Mouse (Mus musculus): ENCODE data around the gene Gm11032. TPM values are rescaled to one million over a fixed set of nuclear protein-coding genes. Genes with fewer than 3 reads are reported as not detected.
"Not testable (repeated sequence)": the region's sequence is repeated elsewhere in the genome, so short reads cannot be mapped to it uniquely, and the experiment has no call there.

The Gm11032 gene
- total RNA-seq, 2 experiments from 2014 or later, result not detected

DNA sequence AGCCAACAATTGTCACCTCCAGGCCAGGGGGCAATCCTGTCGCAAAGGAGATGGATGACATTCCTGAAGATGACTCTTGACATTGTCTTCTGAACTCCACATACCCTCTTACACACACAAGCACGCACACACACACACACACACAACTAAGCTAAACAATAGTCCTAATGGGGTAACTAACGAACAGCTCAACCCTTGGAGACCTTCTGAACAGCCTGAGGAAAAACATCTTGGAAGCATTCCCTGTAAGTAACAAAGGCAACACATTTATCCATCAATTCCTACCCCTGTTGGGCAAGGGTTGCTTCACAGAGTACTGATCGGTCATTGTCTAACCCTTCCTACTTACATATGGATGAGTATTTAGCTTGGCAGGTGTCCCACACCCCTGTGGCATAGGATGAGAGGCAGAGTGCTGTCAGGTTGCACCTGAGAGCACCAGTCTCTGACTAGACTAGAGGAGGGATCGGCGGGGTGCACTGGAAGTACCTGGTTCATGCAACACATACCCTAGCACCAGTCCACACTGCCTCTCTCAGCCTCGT lies 2.6 kb downstream of the Gm11032 start:
- intact Hi-C loops (cut with DNase I; ENCODE audit: low total_unique reads), result no loop called here
- no peak for DNase-seq

DNA sequence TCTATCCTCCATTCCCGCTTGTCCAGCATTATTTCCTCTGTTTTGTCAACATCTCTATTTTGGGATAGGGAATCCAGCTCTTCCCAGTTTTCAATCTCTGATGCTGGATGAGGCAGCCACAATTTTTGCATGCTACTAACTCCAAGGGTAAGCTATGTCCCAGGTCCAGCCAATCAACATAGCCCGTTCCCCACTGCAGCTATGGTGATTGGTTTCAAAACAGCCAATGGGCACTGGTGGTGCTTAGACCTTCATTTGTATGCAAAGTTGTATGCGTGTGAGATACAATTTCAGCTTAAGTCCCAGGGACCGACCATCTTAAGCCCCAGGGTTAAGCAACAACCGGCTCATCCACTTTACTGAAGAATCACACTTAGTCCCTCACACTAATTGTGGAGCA lies 3.1 kb downstream of the Gm11032 start:
- no peak for DNase-seq
- intact Hi-C loops (cut with DNase I; ENCODE audit: low total_unique reads), result no loop called here

GRCm38 (mm10) chr11:4625931-4626330 lies 6.1 kb downstream of the Gm11032 start:
- DNase-seq, result no peak
- intact Hi-C loops (cut with DNase I; ENCODE audit: low total_unique reads), result no loop called here

DNA sequence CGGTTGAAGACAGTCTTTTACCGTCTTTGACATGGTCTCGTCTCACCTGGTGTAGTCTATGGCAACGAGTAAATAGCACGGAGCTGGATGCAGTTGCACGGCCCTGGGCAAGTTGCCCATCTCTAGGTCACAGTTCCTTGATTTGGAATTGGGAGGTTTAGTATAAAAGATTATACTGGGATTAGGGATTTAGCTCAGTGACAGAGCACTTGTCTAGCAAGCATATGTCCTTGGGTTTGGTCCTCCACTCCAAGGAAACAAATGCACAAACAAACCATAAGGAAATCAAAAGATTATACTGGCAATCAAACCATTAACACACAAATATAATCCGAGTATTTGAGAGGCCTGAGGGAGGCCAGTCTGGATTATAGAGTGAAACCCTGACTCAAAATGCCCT lies 7.8 kb downstream of the Gm11032 start:
- intact Hi-C loops (cut with DNase I; ENCODE audit: low total_unique reads), result no loop called here

DNA sequence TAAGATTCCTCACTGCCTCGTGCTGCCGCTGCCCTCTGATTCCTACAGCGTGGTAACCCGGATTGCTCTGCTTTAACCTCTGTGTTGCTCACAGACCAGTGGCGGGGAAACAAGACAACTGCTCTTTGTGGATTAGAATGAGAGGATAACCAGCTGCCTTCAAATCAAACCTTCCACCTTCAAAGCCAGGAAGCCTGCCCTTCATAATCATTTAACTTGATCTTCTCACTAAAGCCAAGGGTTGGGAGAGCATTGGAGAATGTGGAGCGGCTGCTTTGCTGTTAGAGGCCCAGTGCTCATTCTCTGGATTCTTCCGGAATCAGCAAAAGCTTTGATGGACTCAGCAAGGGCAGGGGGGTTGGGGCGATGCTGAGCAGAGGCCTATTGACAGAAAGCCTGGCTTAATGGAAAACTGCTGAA lies 10.0 kb downstream of the Gm11032 start:
- intact Hi-C loops (cut with DNase I; ENCODE audit: low total_unique reads), result no loop called here

More for the DNA sequence above, 7.8 kb downstream of the Gm11032 start:
- no peak for DNase-seq

DNA sequence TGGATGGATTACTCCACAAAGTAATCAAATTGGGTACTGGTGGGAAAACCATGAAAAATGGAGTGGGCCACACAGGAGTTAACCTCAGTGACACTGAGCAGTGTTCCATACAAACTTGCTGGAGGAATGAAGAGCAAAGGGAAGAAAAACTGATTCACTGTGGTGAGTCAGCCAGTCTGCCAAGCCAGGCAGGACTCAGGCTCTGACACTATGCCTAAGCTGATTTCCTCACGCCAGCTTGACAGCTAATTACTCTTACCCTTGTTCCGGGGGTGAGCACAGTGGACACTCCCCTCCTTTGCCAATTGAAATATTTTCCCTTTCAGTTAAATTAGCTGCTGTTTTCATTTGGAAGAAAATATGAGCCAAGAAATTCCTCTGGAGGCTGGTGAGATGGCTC lies 13.6 kb downstream of the Gm11032 start:
- intact Hi-C loops (cut with DNase I; ENCODE audit: low total_unique reads), result no loop called here
- DNase-seq, result no peak

More for the DNA sequence above, 10.0 kb downstream of the Gm11032 start:
- no peak for DNase-seq

GRCm38 (mm10) chr11:4634395-4634794 lies 14.5 kb downstream of the Gm11032 start:
- intact Hi-C loops (cut with DNase I; ENCODE audit: low total_unique reads), result no loop called here
- no peak for DNase-seq

- no peak for DNase-seq
- intact Hi-C loops (cut with DNase I; ENCODE audit: low total_unique reads), result no loop called here
These were observed 17.0 kb downstream of the Gm11032 start for GRCm38 (mm10) chr11:4636782-4637342.

DNA sequence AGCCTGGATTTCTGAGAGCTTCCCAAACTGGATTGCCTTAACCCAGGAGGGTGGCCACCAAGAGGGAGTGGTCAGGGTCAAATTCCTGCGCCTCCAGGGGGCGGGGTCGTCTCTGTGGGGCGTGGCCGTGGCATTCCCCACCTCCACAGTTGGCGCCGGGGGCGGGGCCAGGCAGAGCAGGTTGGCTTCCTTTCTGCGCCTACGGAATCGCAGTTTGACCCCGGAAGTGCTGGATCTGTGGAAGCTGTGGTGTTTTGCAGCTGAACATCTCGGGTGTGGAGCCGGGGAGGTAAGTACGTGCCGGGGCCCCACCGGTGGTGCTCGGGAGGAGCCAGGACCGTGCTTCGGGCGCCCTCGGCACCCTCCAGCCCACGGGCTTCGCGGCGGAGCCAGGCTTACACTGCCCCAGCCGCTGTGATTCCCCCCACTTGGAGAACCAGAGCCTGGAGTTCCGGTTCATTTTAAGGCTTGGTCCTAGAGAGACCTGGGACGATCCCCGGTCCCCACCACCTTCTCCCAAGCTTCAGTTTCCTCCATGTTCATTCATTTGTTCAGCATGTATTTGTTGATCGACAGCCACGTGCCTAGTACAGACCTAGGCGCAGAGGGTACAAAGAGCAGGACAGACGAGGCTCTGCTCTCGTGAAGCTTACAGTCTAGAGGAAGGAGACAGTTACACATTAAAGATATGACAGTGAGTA lies 17.8 kb downstream of the Gm11032 start, which contains the start of gene Ascc2:
Gene Ascc2 (plus strand): TSS at position 214 of the 701 bp plus-strand sequence.
- intact Hi-C loops (cut with DNase I; ENCODE audit: low total_unique reads), result no loop called here
- peak; percentile 97 for DNase-seq

DNA sequence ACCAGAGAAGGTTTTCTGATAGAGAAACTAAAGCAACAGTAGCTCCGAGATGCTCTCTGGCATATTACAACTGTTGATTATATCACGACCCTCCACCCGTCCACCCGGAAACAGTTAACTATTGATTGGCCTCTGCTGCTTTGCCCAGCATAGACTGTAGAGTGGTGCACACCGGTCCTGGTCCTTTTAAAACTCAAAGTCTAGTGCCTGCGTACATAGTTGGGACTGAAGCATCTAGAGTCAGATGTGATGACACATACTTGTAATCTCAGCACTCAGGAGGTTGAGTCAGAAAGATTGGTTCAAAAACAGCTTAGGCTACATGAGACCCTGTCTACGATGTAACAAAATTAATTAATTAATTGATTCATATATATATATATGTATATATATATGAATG lies 18.4 kb downstream of the Gm11032 start:
- DNase-seq, result no peak
- intact Hi-C loops (cut with DNase I; ENCODE audit: low total_unique reads), result no loop called here

DNA sequence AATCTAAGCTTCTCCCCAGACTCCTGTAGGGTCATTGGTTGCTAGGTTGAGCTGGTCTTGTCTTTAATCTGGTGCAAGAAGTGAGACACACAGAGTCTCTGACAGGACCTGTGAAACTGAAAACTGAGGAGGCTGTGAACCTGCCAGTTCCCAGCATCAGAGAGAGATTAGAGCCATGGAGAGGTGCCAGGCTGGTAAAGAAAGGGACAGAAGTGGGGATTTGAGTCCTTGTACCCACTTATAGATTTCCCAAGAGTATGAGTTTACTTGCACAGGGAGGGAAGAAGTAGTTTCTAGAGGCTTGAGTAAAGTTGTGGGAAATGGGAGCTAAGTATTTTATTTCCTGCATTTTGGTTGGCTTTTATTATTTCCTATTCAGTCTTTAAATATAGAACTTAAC lies 21.3 kb downstream of the Gm11032 start:
- no peak for DNase-seq
- intact Hi-C loops (cut with DNase I; ENCODE audit: low total_unique reads), result no loop called here

DNA sequence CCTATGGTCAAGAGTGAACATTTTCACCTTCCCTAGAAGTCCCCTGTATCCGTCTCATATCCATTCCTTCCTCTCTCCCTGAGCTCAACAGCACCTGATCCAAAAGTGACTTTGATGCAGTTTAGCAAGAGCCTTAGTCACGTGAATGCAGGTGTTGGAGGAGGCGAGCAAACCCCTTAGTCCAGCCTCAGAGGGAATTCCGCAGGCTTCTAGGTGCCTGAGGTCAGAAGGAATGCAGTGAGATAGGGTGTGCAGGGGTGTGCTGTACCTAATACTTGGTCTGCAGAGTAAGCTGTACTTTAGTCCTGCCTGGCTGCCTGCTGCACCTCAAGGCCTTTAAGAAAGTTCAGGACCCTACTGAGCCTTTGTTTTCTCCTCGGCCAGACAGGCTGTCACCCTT lies 23.9 kb downstream of the Gm11032 start:
- no peak for DNase-seq
- intact Hi-C loops (cut with DNase I; ENCODE audit: low total_unique reads), result no loop called here

GRCm38 (mm10) chr11:4645180-4645579 lies 25.3 kb downstream of the Gm11032 start:
- intact Hi-C loops (cut with DNase I; ENCODE audit: low total_unique reads); DNase-seq: not testable (repeated sequence)

DNA sequence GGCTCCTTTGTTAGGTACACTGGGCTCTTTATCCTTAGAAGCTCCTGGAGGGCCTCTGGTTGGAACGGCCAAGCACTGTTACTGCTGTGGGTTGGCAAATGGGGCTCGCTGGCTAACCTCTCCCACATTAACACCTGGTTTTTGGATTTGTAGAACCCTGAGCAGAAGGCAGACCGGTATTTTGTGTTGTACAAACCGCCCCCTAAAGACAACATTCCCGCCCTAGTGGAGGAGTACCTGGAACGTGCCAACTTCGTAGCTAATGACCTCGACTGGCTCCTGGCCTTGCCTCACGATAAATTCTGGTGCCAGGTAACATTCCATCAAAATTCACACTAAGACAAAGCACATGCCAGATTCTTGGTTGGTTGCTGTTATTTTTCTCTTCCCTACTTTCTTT lies 26.5 kb downstream of the Gm11032 start:
- intact Hi-C loops (cut with DNase I; ENCODE audit: low total_unique reads), result no loop called here
- no peak for DNase-seq

- intact Hi-C loops (cut with DNase I; ENCODE audit: low total_unique reads), result loop anchor here (10.0 kb wide), 1 partner anchor 155 kb away; no protein-coding TSS in a partner anchor
- DNase-seq, result no peak
These were observed 40.0 kb downstream of the Gm11032 start for GRCm38 (mm10) chr11:4659818-4660217.

DNA sequence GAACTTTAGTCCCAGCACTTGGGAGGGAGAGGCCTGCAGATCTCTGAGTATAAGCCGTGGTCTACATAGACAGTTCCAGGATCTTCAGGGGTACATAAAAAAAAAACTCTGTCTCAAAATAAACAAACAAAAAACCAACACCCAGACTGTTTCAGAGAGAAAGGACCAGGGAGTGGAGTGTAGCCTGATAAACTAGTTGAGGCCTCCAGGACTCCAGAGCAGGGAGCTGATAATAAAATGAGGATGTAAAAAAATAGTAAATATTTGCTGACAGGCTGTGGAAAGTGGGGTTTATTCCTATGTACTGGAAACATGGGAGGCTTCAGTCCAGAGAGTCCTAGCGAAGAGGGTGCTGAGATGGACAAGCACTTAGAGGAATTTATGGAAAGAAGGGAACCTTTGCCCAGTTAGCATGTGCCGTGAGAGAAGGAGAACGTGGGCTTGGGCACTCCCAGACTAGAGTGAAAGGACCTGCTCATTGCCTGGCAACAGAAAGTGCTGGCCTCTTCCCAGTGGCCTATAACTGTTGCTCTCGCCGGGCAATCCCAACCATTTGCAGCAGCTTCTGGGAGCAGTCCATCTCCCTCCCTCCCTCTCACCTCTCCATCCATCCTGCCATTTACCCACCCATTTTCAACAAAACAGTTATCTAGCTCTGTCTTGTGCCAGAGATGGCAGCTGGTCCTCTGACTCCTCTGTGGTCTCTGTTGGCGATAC lies 40.6 kb downstream of the Gm11032 start:
- intact Hi-C loops (cut with DNase I; ENCODE audit: low total_unique reads), result no loop called here
- no peak for DNase-seq

GRCm38 (mm10) chr11:4661324-4661723 lies 41.5 kb downstream of the Gm11032 start:
- no peak for DNase-seq
- intact Hi-C loops (cut with DNase I; ENCODE audit: low total_unique reads), result no loop called here

DNA sequence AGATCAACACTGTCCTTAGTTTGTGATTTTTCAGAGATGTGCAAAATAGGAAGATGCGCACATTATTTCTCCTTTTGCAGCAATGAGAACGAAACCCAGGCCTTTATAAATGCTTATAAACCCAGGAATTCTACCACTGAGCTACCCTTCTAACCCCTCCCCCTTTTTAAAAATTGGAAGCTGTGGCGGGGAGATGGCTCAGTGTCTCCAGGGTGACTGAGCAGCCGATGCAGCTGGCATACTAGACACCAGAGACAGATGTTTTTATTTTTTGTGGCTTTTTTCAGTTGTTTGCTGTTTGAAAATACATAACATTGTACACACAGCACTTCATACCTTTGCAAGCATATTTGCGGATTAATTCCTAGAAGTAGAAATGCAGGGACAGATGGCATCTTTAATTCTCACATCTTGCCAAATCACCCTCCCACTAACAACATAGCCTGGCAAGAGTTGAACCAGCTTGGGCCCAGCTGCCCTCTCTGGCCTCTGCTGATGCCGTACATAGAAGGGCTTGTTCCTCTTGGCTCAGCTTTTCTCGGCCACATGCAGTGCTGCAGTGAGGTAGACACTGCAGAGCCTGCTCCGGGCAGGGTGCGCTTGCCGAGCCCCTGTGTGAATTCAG lies 42.1 kb downstream of the Gm11032 start:
- DNase-seq, result peak; percentile 21
- intact Hi-C loops (cut with DNase I; ENCODE audit: low total_unique reads), result no loop called here

DNA sequence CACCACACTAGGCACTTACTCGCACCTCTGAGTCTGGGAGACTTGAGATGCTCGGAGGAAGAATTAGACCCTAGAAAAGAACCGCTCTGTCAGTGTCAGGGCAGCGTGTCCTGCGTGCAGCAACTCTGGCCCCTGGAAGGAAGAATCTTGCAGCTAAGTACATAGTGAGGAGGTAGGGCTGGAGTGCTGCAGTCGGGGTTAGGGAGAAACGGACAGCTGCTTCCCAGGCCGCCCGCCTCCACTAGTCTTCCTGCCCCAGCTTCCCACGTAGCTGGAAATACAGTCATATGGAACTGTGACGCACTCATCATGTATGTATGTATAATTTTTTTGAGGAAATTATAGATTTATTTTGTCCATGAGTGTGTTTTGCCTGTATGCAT lies 42.6 kb downstream of the Gm11032 start:
- intact Hi-C loops (cut with DNase I; ENCODE audit: low total_unique reads), result no loop called here
- DNase-seq, result no peak
